Mouse (Mus musculus) olfactory bulb, adult 2 months (tissue): ENCODE data around the gene Hdac5.

ENCODE experiments used
- CTCF ChIP-seq: fragments of 200-500 bp; IDR thresholded peaks from 2 replicates; pipeline ENCODE4 v1.5.1; 2012; ENCODE audit warnings: low read depth, mild to moderate bottlenecking, low read length, moderate library complexity; ENCODE audit not compliant: insufficient read depth
- POLR2A ChIP-seq: fragments of 200-500 bp; IDR thresholded peaks from 2 replicates; pipeline ENCODE4 v1.6.1; 2012; ENCODE audit warnings: mild to moderate bottlenecking, low read depth, low read length, moderate library complexity; ENCODE audit not compliant: insufficient read depth

DNA sequence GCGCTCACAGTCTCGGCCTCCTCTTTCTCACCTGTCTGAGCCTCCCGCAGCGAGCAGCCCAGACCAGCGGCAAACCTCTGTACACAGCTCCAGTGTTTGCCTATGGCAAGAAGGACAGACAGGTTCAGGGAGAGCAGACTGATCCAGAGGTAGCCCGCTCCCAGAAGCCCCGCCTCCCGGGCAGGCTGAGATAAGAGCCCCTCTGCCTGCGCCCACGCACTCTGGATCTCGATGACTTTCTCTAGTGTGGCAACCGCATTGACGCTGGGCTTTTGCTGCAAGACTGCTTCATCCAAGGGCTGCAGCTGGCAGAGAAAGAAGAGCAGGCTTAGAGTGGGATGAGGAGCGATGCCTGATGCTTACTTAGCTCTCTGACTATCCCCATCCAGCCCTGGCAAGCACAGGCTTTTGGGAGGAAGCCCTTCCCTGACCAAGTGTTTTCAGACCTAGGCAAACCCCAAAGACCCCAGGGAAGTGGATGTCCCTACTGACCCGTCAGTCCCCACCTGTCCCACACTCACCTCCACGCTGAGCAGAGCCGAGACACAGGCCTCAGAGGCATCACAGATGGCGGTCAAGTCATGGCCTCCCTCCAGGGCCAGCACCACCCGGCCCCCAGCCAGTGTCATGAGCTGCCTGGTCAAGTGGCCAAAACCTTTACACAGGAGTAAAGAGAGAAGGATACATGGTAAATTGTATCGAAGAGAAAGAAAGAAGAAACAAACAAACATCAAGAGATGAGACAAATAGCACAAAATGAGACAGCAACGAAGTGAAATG lies 33.8 kb downstream of the Hdac5 start:
- TF ChIP-seq CTCF (no peak), POLR2A (no peak)
